Mouse (Mus musculus): Measurements from ENCODE around the gene Gch1.
A peak's percentile ranks its signal among the peaks of the same experiment; 100 is the strongest.

The Gch1 gene

GRCm38 (mm10) chr14:47206601-47207000 lies 17.4 kb upstream of the Gch1 start:
- DNase-seq (ENCODE audit: low spot score), result no peak

GRCm38 (mm10) chr14:47205270-47205972 lies 16.2 kb upstream of the Gch1 start:
- no peak for DNase-seq (ENCODE audit: low spot score)

GRCm38 (mm10) chr14:47197340-47197739 lies 8.1 kb upstream of the Gch1 start:
- DNase-seq (ENCODE audit: low spot score), result no peak

DNA sequence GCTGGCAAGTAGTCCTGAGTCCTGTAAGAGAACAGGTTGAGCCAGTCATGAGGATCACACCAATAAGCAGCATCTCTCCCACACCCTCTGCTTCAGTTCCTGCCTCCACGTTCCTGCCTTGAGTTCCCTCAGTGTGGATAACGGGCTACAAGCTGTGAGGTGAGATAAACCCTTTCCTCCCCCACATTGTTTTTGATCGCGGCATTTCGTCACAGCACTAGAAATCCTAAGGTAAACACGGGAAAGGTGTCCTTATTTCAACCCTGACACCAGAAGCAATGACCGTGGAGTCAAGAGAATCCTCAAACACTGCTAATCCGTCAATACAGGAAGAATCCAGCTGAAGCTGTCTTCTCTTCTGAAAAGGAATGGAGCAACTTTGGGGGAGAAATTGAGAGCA lies 7.5 kb upstream of the Gch1 start:
- DNase-seq (ENCODE audit: low spot score), result no peak

DNA sequence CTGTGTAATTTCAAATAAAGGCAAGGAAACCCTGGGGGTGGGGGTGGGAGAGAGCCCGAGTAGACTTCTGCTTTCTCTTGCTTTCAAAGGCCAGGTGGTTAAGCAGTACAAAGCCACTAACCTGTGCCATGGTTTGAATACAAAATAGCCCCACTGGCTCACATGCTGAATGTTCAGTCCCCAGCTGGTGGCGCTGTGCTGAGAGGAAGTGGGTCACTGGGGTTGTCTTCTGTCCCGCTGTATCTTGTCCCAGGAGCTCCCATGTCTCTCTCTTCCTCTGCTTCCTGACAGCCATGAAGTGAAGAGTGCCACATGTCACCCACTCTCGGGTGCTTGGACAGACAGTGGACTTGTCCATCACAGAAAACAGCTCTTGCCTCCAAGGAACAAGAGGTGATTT lies 4.9 kb upstream of the Gch1 start:
- DNase-seq (ENCODE audit: low spot score), result no peak

DNA sequence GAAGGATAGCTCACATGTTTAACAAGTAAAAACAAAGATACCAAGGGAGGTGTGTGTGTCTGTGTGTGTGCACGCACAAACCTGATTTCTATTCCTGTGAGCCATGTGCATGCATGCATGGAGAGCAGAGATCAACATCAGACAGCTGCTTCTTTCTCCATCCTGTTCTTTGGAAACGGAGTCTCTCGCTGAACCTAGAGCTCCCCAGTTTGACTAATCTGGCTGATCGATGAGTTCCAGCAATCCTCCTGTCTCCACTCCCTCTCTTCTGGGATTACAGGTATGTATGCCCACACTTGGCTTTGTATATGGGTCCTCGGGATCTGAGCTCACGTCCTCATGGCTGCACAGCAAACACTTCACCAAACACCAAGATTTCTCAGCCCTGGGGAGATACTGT lies 4.3 kb upstream of the Gch1 start:
- no peak for DNase-seq (ENCODE audit: low spot score)

DNA sequence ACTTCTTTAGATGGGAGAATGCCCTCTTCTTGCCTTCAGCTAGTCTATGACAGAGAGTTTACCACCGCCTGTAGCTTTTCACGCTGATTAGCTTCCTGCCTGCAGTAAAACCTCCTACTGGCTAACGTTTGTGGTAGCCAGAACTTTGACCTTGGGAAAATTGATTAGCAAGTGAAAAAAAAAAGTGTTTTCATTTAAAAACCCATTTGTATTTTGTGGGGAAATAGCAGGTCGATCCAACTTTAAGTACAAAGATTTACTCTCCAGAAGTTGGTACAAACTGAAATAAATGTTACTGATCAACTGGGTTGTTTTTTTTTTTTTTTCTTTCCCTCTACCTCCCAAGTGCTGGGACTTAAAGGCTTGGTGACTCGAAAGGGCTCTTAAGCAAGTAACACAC lies 2.6 kb upstream of the Gch1 start:
- DNase-seq (ENCODE audit: low spot score), result no peak

DNA sequence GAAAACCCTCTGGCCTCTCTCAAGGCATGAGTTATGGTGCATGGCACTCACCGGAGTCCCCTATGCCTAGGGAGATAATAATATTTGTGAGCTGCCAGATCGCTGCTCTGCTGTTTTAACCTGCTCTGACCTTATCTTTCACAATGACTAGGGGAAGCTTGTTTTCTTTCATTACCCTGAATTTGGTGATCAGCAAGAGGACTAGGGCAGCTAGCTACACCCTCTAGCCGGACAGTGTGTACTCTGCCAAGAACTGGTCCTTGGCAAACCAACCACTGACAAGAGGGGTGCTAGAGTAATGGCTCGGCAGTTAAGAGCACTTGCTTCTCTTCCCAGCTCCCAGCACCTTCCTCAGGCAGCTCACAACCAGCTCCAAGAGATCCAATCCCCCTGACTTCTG lies 1.4 kb upstream of the Gch1 start:
- no peak for DNase-seq (ENCODE audit: low spot score)

DNA sequence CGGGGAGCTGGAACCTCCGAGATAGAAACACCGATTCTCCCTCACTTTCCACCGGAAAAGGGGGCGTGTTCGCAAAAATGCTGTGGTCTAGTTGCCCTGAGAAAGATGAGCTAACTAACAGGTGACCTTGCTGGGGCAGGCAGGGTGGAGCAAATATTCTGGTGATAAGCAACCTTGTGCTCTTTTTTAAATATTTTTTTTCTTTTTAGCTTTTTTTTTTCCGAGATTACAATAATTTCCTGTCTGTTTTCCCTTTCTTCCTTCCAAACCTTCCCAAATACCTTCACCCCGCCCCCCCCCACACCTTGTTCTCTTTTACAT lies 382 bp upstream of the Gch1 start:
- no peak for DNase-seq (ENCODE audit: low spot score)

- no peak for DNase-seq (ENCODE audit: low spot score)
These were observed 752 bp downstream of the Gch1 start for GRCm38 (mm10) chr14:47188475-47188847.

GRCm38 (mm10) chr14:47187666-47188360 lies 1.4 kb downstream of the Gch1 start:
- no peak for DNase-seq (ENCODE audit: low spot score)

DNA sequence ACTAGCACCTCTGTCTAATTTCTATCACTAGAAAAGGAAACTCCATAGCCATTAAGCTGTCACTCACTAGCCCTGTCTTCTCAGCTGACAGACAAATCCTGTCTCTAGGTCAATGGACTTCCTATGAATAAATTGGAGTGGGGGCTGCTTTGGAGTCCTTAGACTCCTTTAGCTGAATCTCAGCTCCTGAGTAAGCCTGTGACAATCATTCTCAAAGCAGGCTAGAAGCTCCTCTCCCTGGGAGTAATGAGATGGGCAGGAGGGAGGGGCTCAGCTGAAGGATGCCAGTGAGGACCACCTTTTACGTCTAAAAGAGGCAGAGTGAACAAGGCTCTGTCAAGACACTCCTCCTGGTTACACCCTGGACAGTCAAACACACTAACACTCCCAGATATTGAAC lies 2.0 kb downstream of the Gch1 start:
- no peak for DNase-seq (ENCODE audit: low spot score)

DNA sequence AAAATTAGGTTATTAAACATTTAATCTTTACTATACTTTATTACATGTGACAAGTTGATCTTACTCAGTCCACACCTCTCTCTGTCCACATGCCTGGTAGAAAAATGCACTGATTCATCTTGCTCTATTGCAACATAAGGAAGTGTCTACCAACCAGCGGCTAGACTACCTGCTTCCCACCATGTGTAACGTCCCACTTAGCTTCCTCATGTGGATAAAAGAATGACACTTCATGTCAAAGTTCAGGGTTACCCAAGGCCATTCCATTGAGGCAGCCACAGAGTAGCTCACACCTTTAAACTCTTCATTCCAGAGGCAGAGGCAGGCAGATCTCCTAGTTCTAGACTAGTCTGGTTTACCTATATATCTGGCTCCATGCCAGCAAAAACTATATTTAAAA lies 2.7 kb downstream of the Gch1 start:
- DNase-seq (ENCODE audit: low spot score), result no peak

GRCm38 (mm10) chr14:47181497-47182290 lies 7.5 kb downstream of the Gch1 start:
- DNase-seq (ENCODE audit: low spot score), result peak; percentile 31

DNA sequence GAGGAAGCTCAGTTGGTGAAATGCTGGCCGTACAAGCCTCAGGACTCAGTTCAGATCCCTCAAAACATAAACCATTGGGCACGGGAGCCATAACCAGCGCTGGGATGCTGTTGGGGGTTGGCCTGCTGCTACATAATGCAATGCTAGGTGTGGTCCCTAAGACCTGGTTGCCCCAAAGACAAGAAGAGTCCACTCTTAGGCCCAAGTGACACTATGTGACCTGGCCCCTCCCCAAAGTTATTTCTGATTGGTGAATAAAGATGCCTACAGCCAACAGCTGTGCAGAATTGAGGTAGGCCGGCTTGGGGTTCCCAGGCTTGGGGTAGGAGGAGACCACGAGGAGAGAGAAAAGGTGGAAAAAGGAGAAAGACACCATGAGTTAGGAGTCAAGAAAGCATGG lies 10.4 kb downstream of the Gch1 start:
- DNase-seq (ENCODE audit: low spot score), result no peak

DNA sequence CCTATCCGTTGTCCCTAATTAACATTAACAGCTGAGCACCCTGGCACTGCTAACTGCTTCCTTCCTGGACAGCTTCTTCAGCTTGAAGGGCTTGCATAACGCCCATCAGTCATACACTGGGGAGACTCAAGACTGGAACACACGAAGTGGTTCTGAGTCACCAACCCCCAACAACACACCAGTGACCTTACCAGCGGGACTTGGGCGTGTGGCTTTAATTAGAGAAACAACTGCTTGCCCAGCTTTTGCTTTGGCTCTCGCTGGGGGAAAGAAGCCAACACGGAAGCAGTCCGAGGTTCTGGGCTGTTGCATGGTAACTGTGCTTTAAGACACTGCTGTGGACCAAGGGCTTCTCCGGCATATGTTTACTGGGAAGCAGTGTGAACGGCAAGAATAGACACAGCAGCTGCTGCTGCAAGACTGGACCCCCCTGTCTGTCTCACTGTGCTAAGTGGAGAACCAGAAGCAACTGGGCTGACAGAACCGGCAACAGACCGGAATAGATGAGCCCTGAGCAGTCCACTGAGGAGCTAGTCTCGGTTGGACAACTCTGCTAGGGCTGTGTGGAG lies 11.3 kb downstream of the Gch1 start:
- no peak for DNase-seq (ENCODE audit: low spot score)

DNA sequence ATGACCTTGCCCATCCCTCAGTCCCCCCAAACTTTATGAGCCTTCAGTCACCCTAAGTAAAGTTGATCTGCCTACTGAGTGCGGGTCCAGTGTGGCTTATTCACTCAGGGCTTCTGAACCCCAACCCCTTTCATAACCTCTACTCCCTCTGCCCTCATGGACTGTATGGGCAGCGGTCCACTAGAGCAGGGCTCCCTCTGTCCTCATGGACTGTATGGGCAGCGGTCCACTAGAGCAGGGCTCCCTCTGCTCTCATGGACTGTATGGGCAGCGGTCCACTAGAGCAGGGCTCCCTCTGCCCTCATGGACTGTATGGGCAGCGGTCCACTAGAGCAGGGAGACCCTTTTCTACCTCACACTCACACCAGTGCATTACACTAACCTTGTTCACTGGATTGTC lies 13.0 kb downstream of the Gch1 start:
- DNase-seq (ENCODE audit: low spot score), result no peak

DNA sequence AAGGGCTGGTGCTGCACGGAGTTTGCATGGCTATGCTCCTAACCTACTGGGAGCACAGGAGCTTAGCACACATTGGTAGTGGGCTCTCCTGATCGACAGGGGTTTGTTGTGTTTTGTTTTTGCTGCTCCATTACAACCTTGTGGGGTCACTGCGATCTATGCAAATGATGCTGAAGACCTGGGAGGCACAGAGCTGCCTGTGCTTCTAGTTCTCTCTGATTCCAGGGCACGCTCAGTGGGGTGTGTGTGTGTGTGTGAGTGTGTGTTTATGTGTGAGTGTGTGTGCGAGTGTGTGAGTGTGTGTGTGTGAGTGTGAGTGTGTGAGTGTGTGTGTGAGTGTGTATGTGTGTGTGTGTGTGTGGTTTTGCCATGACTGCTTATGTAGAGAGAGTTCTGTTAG lies 14.1 kb downstream of the Gch1 start:
- DNase-seq (ENCODE audit: low spot score), result no peak

GRCm38 (mm10) chr14:47172073-47172472 lies 17.1 kb downstream of the Gch1 start:
- no peak for DNase-seq (ENCODE audit: low spot score)

GRCm38 (mm10) chr14:47170499-47171109 lies 18.6 kb downstream of the Gch1 start:
- no peak for DNase-seq (ENCODE audit: low spot score)

- DNase-seq (ENCODE audit: low spot score), result no peak
These were observed 19.4 kb downstream of the Gch1 start for GRCm38 (mm10) chr14:47169677-47170410.

DNA sequence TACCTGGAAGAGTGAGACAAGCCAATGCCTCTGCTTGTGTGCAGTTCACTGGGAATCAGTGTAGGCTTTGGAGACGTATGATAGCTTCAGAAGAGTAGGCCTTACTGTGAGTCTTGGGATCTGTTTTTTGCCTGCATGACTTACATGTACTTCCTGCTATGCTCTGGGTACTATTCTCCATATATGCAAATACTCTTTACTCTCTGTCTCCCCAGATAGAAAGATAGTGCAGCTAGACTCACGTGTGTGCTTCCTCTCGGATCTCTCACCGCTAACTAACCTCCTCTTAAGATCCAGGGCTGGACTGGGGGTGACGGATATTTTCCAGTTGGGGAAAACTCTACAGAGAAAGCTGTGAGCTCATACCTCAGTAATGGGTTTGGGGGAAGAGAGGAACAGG lies 23.5 kb downstream of the Gch1 start:
- no peak for DNase-seq (ENCODE audit: low spot score)

Measured in c-Kit-positive CD71-positive TER-119-positive erythroid progenitor cells, embryonic 14.5 days (primary cell).